22 mouse cellular contexts compared by ENCODE assay signal in genomic region chr2:14216653-14217052, GRCm38 (mm10). TPM values are rescaled to one million over a fixed set of nuclear protein-coding genes. Genes with fewer than 3 reads are reported as not detected.
A peak's percentile ranks its signal among the peaks of the same experiment; 100 is the strongest.
DNase-seq lines count a peak whose midpoint lies in the region; ATAC-seq and TF ChIP-seq lines count a peak whose summit lies in the region.
"Had no signal": no experiment of that assay in that cellular context is flagged by ENCODE, and none has a peak within 500 bp of the region (broad histone marks: within the 10 kb centered on the region; RNA-seq: fewer than 3 reads in every experiment).

No protein-coding gene starts in this region.

- no peaks in the 10 kb centered on the region for H3K9me3 ChIP-seq in intestine, embryonic 15.5 days
- H3K9me3 ChIP-seq in intestine, embryonic 16.5 days (ENCODE audit: control insufficient read depth, low read length), result no peaks in the 10 kb centered on the region
- H3K9me3 ChIP-seq: embryonic facial prominence, embryonic 13.5 days; embryonic facial prominence, embryonic 15.5 days; forebrain, embryonic 10.5 days; forebrain, embryonic 12.5 days had no signal

- H3K4me3 ChIP-seq in intestine, embryonic 15.5 days (replicated peaks), result no peak overlapping the region
- H3K4me3 ChIP-seq in intestine, embryonic 16.5 days (ENCODE audit: low read length), result no peak overlapping the region
- no peak overlapping the region for H3K4me3 ChIP-seq in small intestine, adult 2 months (ENCODE audit: low read depth, low read length)
- H3K4me3 ChIP-seq: embryonic facial prominence, embryonic 13.5 days; embryonic facial prominence, embryonic 15.5 days; erythroblast, embryonic 14.5 days; forebrain, embryonic 10.5 days; forebrain, embryonic 12.5 days had no signal

- no peak for TF ChIP-seq POLR2A in small intestine, adult 2 months (IDR thresholded peaks at IDR 0.05; ENCODE audit: low read depth, low read length)

- no peak overlapping the region for H3K4me2 ChIP-seq in intestine, embryonic 15.5 days (replicated peaks)
- no peak overlapping the region for H3K4me2 ChIP-seq in intestine, embryonic 16.5 days (ENCODE audit: low read depth, low read length)
- H3K4me2 ChIP-seq: embryonic facial prominence, embryonic 13.5 days; embryonic facial prominence, embryonic 15.5 days; forebrain, embryonic 12.5 days had no signal

- peak; percentile 69 for ATAC-seq in intestine, embryonic 15.5 days
- ATAC-seq in intestine, embryonic 16.5 days, result peak; percentile 60
- no peak for ATAC-seq in megakaryocyte, adult 5-6 weeks (ENCODE audit: poor library complexity, severe bottlenecking)
- ATAC-seq: forebrain, embryonic 14.5 days; forebrain, embryonic 16.5 days had no signal

- no peak overlapping the region for H3K27ac ChIP-seq in intestine, embryonic 15.5 days
- peak overlapping the region; percentile 2; the same call in 1 of the 2 replicates for H3K27ac ChIP-seq in intestine, embryonic 16.5 days (ENCODE audit: low read length)
- H3K27ac ChIP-seq in small intestine, adult 2 months (ENCODE audit: insufficient read depth, low read depth, low read length), result peak overlapping the region; percentile 82
- H3K27ac ChIP-seq: embryonic facial prominence, embryonic 13.5 days; embryonic facial prominence, embryonic 15.5 days; forebrain, embryonic 10.5 days; forebrain, embryonic 12.5 days had no signal

- H3K4me1 ChIP-seq in intestine, embryonic 15.5 days (replicated peaks), result no peaks in the 10 kb centered on the region
- 0 out of 2 replicates have a peak, but pooled peaks cover 3% of the 10 kb centered on the region for H3K4me1 ChIP-seq in intestine, embryonic 16.5 days (ENCODE audit: control insufficient read depth, insufficient read depth, low read length)
- peaks cover 14% of the 10 kb centered on the region for H3K4me1 ChIP-seq in small intestine, adult 2 months (ENCODE audit: control insufficient read depth, insufficient read depth, insufficient read length, low read length)
- H3K4me1 ChIP-seq: embryonic facial prominence, embryonic 13.5 days; embryonic facial prominence, embryonic 15.5 days had no signal

- H3K36me3 ChIP-seq in intestine, embryonic 15.5 days, result no peaks in the 10 kb centered on the region
- H3K36me3 ChIP-seq in intestine, embryonic 16.5 days (ENCODE audit: control insufficient read depth, insufficient read depth, low read length), result no peaks in the 10 kb centered on the region
- H3K36me3 ChIP-seq in small intestine, adult 2 months (ENCODE audit: control insufficient read depth, insufficient read depth, low read length), result peaks cover 22% of the 10 kb centered on the region
- H3K36me3 ChIP-seq: embryonic facial prominence, embryonic 13.5 days; embryonic facial prominence, embryonic 15.5 days; forebrain, embryonic 10.5 days; forebrain, embryonic 12.5 days had no signal

- H3K27me3 ChIP-seq in intestine, embryonic 15.5 days (replicated peaks), result no peaks in the 10 kb centered on the region
- H3K27me3 ChIP-seq in intestine, embryonic 16.5 days (replicated peaks; ENCODE audit: control insufficient read depth, insufficient read depth, low read length), result no peaks in the 10 kb centered on the region
- no peaks in the 10 kb centered on the region for H3K27me3 ChIP-seq in small intestine, adult 2 months (ENCODE audit: control insufficient read depth, insufficient read depth, low read length)
- H3K27me3 ChIP-seq: embryonic facial prominence, embryonic 13.5 days; embryonic facial prominence, embryonic 15.5 days; forebrain, embryonic 12.5 days had no signal

- no peak overlapping the region for H3K9ac ChIP-seq in intestine, embryonic 15.5 days
- H3K9ac ChIP-seq in intestine, embryonic 16.5 days (ENCODE audit: low read depth, low read length), result no peak overlapping the region
- H3K9ac ChIP-seq: embryonic facial prominence, embryonic 13.5 days; embryonic facial prominence, embryonic 15.5 days; forebrain, embryonic 12.5 days had no signal

- no peak for DNase-seq in lung, postnatal 14 days
- DNase-seq: adrenal gland, adult 8-10 months; adrenal gland, postnatal 14 days; adrenal gland, postnatal 36 days; cerebellum, adult 11-12 months; cerebellum, adult 2 months; cerebellum, adult 9-10 months; cerebellum, postnatal 10 days; cerebellum, postnatal 25 days had no signal

- 54% methylated on average over 3 of the region's 3 CpGs for WGBS in intestine, embryonic 15.5 days
- WGBS in intestine, embryonic 16.5 days, result 50% methylated on average over 3 of the region's 3 CpGs
- WGBS in small intestine, adult 2 months, result 29% methylated on average over 3 of the region's 3 CpGs

- TF ChIP-seq CTCF in small intestine, adult 2 months (IDR thresholded peaks at IDR 0.05; ENCODE audit: extremely low read depth, insufficient read length, insufficient replicate concordance, low read depth, low read length), result no peak

RNA-seq across cellular contexts. Expression of gene Mrc1, which starts 12.5 kb away (rescaled TPM):
- polyA plus RNA-seq in intestine, embryonic 15.5 days (2015; fragmentation: Nextera tagmentation; extraction: Ambion mirVana), result 6.5 and 7.0 TPM in 2 replicates
- polyA plus RNA-seq in intestine, embryonic 16.5 days (2015; fragmentation: Nextera tagmentation; extraction: Ambion mirVana), result 4.6 and 5.1 TPM in 2 replicates
- 0.34 and 0.37 TPM in 2 replicates for polyA plus RNA-seq in small intestine, adult 2 months (2012; rRNA removed)
- total RNA-seq in megakaryocyte, adult 5-6 weeks (2015), result 5.9 and 8.7 TPM in 2 replicates
- total RNA-seq in megakaryocyte, adult 5-6 weeks (2017), result 10.3 and 11.3 TPM in 2 replicates

RNA-seq across cellular contexts. Expression of gene Tmem236, which starts 42.3 kb away (rescaled TPM):
- 15.4 and 18.5 TPM in 2 replicates for polyA plus RNA-seq in intestine, embryonic 15.5 days (2015; fragmentation: Nextera tagmentation; extraction: Ambion mirVana)
- polyA plus RNA-seq in intestine, embryonic 16.5 days (2015; fragmentation: Nextera tagmentation; extraction: Ambion mirVana), result 28.5 and 32.5 TPM in 2 replicates
- 13.8 and 36.8 TPM in 2 replicates for polyA plus RNA-seq in small intestine, adult 2 months (2012; rRNA removed)
- total RNA-seq in megakaryocyte, adult 5-6 weeks (2015), result 0.11 and 1.0 TPM in 2 replicates
- total RNA-seq in megakaryocyte, adult 5-6 weeks (2017), result 0.37 and 0.59 TPM in 2 replicates
- total RNA-seq: adrenal gland, adult 18-20 months; adrenal gland, postnatal 14 days; ES-E14 had no signal
- polyA plus RNA-seq: erythroblast, embryonic 14.5 days; forebrain, embryonic 10.5 days; forebrain, embryonic 14.5 days had no signal
